Mouse (Mus musculus) inflammation-experienced regulatory T-cells, adult 6 months (primary cell): ENCODE measurements around the gene Slc29a4. TPM values are rescaled to one million over a fixed set of nuclear protein-coding genes. Genes with fewer than 3 reads are reported as not detected.

Experiments used
- ATAC-seq: one replicate; pipeline ENCODE4 v1.8.0; 2017
- polyA plus RNA-seq, 3 experiments: library from polyadenylated mRNA; unstranded; fragments of 100-300 nt; shearing (Covaris generic); gene quantifications; one replicate each; pipeline ENCODE4 v1.2.1; 2017

Slc29a4 gene
- polyA plus RNA-seq, 3 experiments from 2014 or later = 0.20 to 1.9 TPM; not detected in 1

- no peak for ATAC-seq
Observed at GRCm38 (mm10) chr5:142696865-142697264, 4.6 kb downstream of the Slc29a4 start.

DNA sequence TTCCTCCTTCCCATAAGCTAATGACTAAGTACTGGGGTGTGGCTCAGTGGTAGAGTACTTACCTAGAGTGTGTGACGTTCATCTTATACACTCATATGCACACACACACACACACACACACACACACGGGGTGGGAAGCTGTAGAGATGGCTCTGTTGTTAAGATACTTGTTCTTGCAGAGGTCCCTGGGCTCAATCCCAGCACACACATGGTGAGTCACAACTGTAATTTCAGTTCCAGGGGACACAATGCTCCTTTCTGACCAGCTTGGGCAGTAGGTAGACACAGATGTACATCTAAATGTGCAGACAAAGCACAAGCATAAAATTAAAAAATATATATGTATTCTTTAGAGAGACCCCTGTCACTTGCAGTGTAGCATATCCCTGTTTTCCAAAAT lies 5.4 kb downstream of the Slc29a4 start:
- ATAC-seq = no peak

DNA sequence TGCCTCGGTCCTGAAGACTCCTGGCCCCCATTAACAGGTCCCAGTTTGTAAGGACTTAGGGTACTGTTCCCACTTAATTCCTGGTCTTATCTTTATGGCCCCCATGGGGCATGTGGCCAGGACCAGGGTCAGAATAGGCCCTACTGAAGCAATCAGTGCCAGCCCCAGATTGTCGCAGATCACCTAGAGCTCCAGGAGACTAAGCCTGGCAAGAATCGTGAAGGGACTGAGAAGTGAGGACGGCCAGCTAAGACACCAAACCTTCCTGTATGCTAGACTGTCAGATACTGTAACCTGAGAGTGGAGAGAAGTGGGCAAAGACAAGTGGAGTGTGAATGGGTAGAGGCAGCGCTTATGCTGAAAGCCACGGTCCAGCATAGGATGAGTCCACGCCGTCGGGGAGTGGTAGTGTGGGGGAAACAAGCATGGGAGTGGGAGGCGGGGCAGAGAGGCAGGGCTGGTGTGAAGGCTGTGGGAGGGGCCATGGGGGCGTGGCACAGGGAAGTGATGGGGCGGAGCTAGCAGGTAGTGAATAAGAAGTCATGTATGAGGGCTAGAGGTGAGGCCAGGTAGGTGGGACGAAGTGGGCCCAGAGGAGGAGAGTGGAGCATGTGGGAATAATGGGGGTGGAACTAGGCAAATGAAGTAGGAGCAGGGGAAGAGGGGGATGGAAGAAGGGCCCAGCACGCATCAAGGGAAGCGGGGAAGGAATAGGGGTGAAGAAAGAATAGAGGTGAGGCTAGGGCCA lies 8.7 kb downstream of the Slc29a4 start:
- ATAC-seq = no peak

GRCm38 (mm10) chr5:142701651-142702510 lies 9.6 kb downstream of the Slc29a4 start:
- ATAC-seq = no peak

- no peak for ATAC-seq
Observed at GRCm38 (mm10) chr5:142702511-142703138, 10.3 kb downstream of the Slc29a4 start.

- ATAC-seq = no peak
Observed at GRCm38 (mm10) chr5:142703569-142703968, 11.3 kb downstream of the Slc29a4 start.

DNA sequence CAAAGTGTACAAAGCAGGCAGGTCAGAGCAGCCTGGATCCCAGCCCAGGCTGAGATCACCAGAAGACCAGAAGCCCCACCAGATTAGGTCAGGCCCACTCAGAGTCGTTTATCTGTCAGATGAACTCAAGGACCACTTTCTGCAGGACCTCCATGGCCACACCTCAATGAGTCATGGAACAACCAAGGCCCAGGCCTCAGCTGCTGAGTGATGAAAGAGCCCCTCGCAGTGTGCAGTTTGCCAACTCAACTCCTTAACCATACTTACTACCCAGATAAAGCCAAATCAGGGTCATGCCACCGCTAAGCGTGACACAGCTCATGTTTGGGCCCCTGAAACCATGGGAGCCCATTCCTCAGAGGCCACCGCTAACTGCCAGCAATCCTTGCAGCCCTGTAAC lies 15.4 kb downstream of the Slc29a4 start:
- ATAC-seq = no peak

DNA sequence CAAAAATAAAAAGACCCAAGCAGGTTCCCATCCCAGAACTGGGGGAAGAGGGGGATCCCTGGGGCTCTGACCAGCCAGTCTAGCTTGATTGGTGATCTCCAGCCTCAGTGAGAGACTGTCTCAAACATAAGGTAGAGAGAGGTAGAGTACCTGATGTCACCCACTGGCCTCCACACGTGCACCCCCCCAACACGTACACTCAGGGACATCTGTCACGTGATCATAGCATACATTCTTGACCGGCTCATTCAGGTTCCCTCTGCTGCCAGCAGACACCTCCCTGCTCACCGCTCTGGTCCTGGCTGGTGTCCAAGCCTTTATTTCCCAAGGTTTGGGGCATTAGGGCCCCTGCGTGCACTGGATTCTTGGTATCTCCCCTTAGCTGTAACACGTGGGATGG lies 17.1 kb downstream of the Slc29a4 start:
- no peak for ATAC-seq

- no peak for ATAC-seq
Observed at GRCm38 (mm10) chr5:142712373-142712772, 20.1 kb downstream of the Slc29a4 start.

GRCm38 (mm10) chr5:142713966-142714365 lies 21.7 kb downstream of the Slc29a4 start:
- ATAC-seq = no peak

DNA sequence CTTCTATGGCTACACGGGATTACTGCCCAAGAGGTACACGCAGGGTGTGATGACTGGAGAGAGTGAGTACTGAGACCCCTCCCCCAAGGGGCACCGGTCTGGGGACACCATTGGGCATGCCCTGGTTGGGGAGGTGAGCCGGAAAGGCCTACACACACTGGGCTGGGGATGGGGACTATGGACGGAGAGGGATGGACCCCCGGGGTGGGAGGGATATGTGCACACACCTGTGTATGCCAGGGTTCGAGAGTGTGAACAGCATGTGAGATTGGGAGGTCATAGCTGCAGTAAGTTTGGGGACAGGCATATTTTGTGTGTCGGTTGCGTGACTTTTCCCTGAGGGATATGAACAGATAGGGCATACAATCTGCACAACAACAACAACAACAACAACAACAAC lies 22.7 kb downstream of the Slc29a4 start:
- no peak for ATAC-seq

DNA sequence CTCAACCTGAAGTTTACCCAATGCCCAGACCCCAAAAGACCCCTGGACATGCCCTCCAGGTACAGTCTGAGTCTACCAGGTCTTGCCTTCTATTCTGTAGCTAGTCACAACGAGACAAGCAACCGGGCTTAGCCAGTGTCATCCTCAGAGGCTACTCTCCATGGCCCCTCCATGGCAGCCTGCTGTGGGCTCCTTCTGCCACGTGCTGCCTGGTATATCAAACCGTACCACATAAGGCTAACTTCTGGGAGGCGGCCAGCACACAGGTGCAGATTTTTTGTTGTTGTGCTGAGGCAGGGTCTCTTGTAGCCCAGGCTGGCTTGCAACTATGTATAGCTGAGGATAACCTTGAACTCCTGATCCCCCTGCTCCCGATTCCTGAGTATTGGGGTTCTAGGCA lies 23.7 kb downstream of the Slc29a4 start:
- no peak for ATAC-seq

GRCm38 (mm10) chr5:142718037-142718436 lies 25.7 kb downstream of the Slc29a4 start:
- no peak for ATAC-seq

GRCm38 (mm10) chr5:142718486-142718885 lies 26.2 kb downstream of the Slc29a4 start:
- ATAC-seq = no peak

GRCm38 (mm10) chr5:142719897-142720296 lies 27.6 kb downstream of the Slc29a4 start:
- no peak for ATAC-seq

GRCm38 (mm10) chr5:142723520-142724133 lies 31.3 kb downstream of the Slc29a4 start:
- peak; percentile 50 for ATAC-seq

GRCm38 (mm10) chr5:142724265-142724664 lies 32.0 kb downstream of the Slc29a4 start:
- no peak for ATAC-seq

DNA sequence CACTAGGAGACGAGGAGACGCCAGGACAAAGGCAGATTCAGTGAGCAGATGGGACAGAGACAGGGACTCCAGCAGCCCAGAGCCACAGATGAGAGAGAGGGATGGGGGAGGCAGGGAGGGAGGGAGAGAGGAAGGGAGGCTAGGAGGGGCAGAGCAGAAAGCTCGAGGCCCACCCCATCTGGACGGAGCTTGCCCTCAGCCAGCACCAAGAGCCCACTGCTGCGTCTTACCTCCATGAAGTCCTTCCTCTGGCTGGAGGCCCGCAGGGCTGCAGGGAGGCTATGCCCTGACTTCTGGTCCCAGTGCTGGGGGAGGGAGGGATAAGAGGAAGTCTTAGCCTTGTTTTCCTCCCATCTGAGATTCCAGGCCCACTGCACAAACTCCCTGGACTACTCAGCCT lies 34.4 kb downstream of the Slc29a4 start:
- ATAC-seq = no peak

- ATAC-seq = no peak
Observed at GRCm38 (mm10) chr5:142728301-142728700, 36.0 kb downstream of the Slc29a4 start.

GRCm38 (mm10) chr5:142730295-142730694 lies 38.0 kb downstream of the Slc29a4 start:
- ATAC-seq = no peak

GRCm38 (mm10) chr5:142731916-142732315 lies 39.6 kb downstream of the Slc29a4 start:
- ATAC-seq = no peak

DNA sequence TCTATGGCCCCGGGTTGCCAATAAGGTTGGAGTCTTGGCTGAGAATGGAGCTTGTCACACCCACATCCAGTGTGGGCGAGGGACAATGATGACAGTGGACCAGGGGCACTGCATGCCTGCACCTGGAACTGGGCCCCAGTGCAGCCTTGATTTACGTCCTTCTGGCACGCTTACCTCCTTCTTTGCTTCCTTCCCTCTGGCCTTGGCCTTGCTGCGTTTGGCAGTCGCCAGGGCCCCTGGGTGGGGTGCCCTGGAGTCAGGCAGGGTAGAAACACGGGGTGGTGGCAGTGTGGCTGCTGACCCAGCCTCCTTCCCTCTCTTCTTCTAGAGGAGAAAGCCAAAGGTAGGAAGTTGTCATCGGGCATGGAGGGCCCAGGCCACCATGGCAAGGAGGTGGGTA lies 47.6 kb downstream of the Slc29a4 start:
- no peak for ATAC-seq
